Mouse (Mus musculus): ENCODE measurements around the gene Ccr9. TPM values are rescaled to one million over a fixed set of nuclear protein-coding genes. Genes with fewer than 3 reads are reported as not detected.
"Not testable (repeated sequence)": the region's sequence is repeated elsewhere in the genome, so short reads cannot be mapped to it uniquely, and the experiment has no call there.

Ccr9 gene
- polyA plus RNA-seq, 1 experiment, result not detected

GRCm38 (mm10) chr9:123754333-123754732 lies 76.1 kb downstream of the Ccr9 start:
- Histone ChIP-seq H3K4me3 (ENCODE audit: insufficient read depth, low read length) (no peak overlapping the region), H3K27ac (ENCODE audit: insufficient read depth, low read depth, low read length) (no peak overlapping the region), H3K4me1 (ENCODE audit: control insufficient read depth, insufficient read depth, low read length) (no peaks in the 10 kb centered on the region)
- no peak for TF ChIP-seq POLR2A (IDR thresholded peaks at IDR 0.05; ENCODE audit: borderline replicate concordance, low read depth, low read length)
- no peak for TF ChIP-seq CTCF (IDR thresholded peaks at IDR 0.05; ENCODE audit: low read depth, low read length)

GRCm38 (mm10) chr9:123756752-123757151 lies 78.5 kb downstream of the Ccr9 start:
- TF ChIP-seq POLR2A (IDR thresholded peaks at IDR 0.05; ENCODE audit: borderline replicate concordance, low read depth, low read length) (no peak), CTCF (IDR thresholded peaks at IDR 0.05; ENCODE audit: low read depth, low read length) (no peak)
- no peak overlapping the region for H3K27ac ChIP-seq (ENCODE audit: insufficient read depth, low read depth, low read length)

GRCm38 (mm10) chr9:123757326-123757725 lies 79.1 kb downstream of the Ccr9 start:
- peaks cover 2% of the 10 kb centered on the region; the same call in 1 of the 2 replicates for H3K4me1 ChIP-seq (ENCODE audit: control insufficient read depth, insufficient read depth, low read length)
- TF ChIP-seq POLR2A (IDR thresholded peaks at IDR 0.05; ENCODE audit: borderline replicate concordance, low read depth, low read length), result no peak
- TF ChIP-seq CTCF (IDR thresholded peaks at IDR 0.05; ENCODE audit: low read depth, low read length), result no peak
- no peak overlapping the region for H3K27ac ChIP-seq (ENCODE audit: insufficient read depth, low read depth, low read length)
- H3K4me3 ChIP-seq (ENCODE audit: insufficient read depth, low read length), result no peak overlapping the region

More at GRCm38 (mm10) chr9:123756752-123757151, 78.5 kb downstream of the Ccr9 start:
- Histone ChIP-seq H3K4me3 (ENCODE audit: insufficient read depth, low read length) (no peak overlapping the region), H3K4me1 (ENCODE audit: control insufficient read depth, insufficient read depth, low read length) (no peaks in the 10 kb centered on the region)

GRCm38 (mm10) chr9:123758156-123758555 lies 79.9 kb downstream of the Ccr9 start:
- TF ChIP-seq CTCF (IDR thresholded peaks at IDR 0.05; ENCODE audit: low read depth, low read length), result no peak
- no peak for TF ChIP-seq POLR2A (IDR thresholded peaks at IDR 0.05; ENCODE audit: borderline replicate concordance, low read depth, low read length)
- Histone ChIP-seq H3K4me3 (ENCODE audit: insufficient read depth, low read length) (no peak overlapping the region), H3K4me1 (ENCODE audit: control insufficient read depth, insufficient read depth, low read length) (peaks cover 9% of the 10 kb centered on the region), H3K27ac (ENCODE audit: insufficient read depth, low read depth, low read length) (no peak overlapping the region)

- no peak for TF ChIP-seq CTCF (IDR thresholded peaks at IDR 0.05; ENCODE audit: low read depth, low read length)
- TF ChIP-seq POLR2A (IDR thresholded peaks at IDR 0.05; ENCODE audit: borderline replicate concordance, low read depth, low read length), result no peak
- no peak overlapping the region for H3K27ac ChIP-seq (ENCODE audit: insufficient read depth, low read depth, low read length)
- peaks cover 9% of the 10 kb centered on the region for H3K4me1 ChIP-seq (ENCODE audit: control insufficient read depth, insufficient read depth, low read length)
- no peak overlapping the region for H3K4me3 ChIP-seq (ENCODE audit: insufficient read depth, low read length)
Measured at GRCm38 (mm10) chr9:123758645-123759044, 80.4 kb downstream of the Ccr9 start.

GRCm38 (mm10) chr9:123760806-123761205 lies 82.6 kb downstream of the Ccr9 start:
- TF ChIP-seq POLR2A (IDR thresholded peaks at IDR 0.05; ENCODE audit: borderline replicate concordance, low read depth, low read length), result no peak
- no peak for TF ChIP-seq CTCF (IDR thresholded peaks at IDR 0.05; ENCODE audit: low read depth, low read length)
- Histone ChIP-seq H3K4me3 (ENCODE audit: insufficient read depth, low read length) (no peak overlapping the region), H3K27ac (ENCODE audit: insufficient read depth, low read depth, low read length) (no peak overlapping the region), H3K4me1 (ENCODE audit: control insufficient read depth, insufficient read depth, low read length) (peaks cover 9% of the 10 kb centered on the region)

GRCm38 (mm10) chr9:123762886-123763285 lies 84.6 kb downstream of the Ccr9 start:
- no peak overlapping the region for H3K4me3 ChIP-seq (ENCODE audit: insufficient read depth, low read length)
- peaks cover 9% of the 10 kb centered on the region for H3K4me1 ChIP-seq (ENCODE audit: control insufficient read depth, insufficient read depth, low read length)
- H3K27ac ChIP-seq (ENCODE audit: insufficient read depth, low read depth, low read length), result no peak overlapping the region
- TF ChIP-seq POLR2A (IDR thresholded peaks at IDR 0.05; ENCODE audit: borderline replicate concordance, low read depth, low read length), result no peak
- TF ChIP-seq CTCF (IDR thresholded peaks at IDR 0.05; ENCODE audit: low read depth, low read length), result no peak

- Histone ChIP-seq H3K4me1 (ENCODE audit: control insufficient read depth, insufficient read depth, low read length) (peaks cover 14% of the 10 kb centered on the region), H3K27ac (ENCODE audit: insufficient read depth, low read depth, low read length) (no peak overlapping the region)
Measured at GRCm38 (mm10) chr9:123763771-123764170, 85.5 kb downstream of the Ccr9 start.

GRCm38 (mm10) chr9:123766996-123767395 lies 88.8 kb downstream of the Ccr9 start:
- no peak overlapping the region for H3K27ac ChIP-seq (ENCODE audit: insufficient read depth, low read depth, low read length)
- TF ChIP-seq CTCF (IDR thresholded peaks at IDR 0.05; ENCODE audit: low read depth, low read length) (no peak), POLR2A (IDR thresholded peaks at IDR 0.05; ENCODE audit: borderline replicate concordance, low read depth, low read length) (no peak)
- H3K4me1 ChIP-seq (ENCODE audit: control insufficient read depth, insufficient read depth, low read length), result peaks cover 25% of the 10 kb centered on the region
- H3K4me3 ChIP-seq (ENCODE audit: insufficient read depth, low read length), result no peak overlapping the region

More at GRCm38 (mm10) chr9:123763771-123764170, 85.5 kb downstream of the Ccr9 start:
- TF ChIP-seq CTCF (IDR thresholded peaks at IDR 0.05; ENCODE audit: low read depth, low read length) (no peak), POLR2A (IDR thresholded peaks at IDR 0.05; ENCODE audit: borderline replicate concordance, low read depth, low read length) (no peak)
- H3K4me3 ChIP-seq (ENCODE audit: insufficient read depth, low read length), result no peak overlapping the region

GRCm38 (mm10) chr9:123768443-123768842 lies 90.2 kb downstream of the Ccr9 start:
- Histone ChIP-seq H3K27ac (ENCODE audit: insufficient read depth, low read depth, low read length) (no peak overlapping the region), H3K4me1 (ENCODE audit: control insufficient read depth, insufficient read depth, low read length) (peaks cover 16% of the 10 kb centered on the region), H3K4me3 (ENCODE audit: insufficient read depth, low read length) (no peak overlapping the region)
- TF ChIP-seq CTCF (IDR thresholded peaks at IDR 0.05; ENCODE audit: low read depth, low read length), result no peak
- TF ChIP-seq POLR2A (IDR thresholded peaks at IDR 0.05; ENCODE audit: borderline replicate concordance, low read depth, low read length), result no peak

GRCm38 (mm10) chr9:123769532-123769931 lies 91.3 kb downstream of the Ccr9 start:
- H3K4me1 ChIP-seq (ENCODE audit: control insufficient read depth, insufficient read depth, low read length), result peaks cover 16% of the 10 kb centered on the region
- no peak for TF ChIP-seq POLR2A (IDR thresholded peaks at IDR 0.05; ENCODE audit: borderline replicate concordance, low read depth, low read length)
- no peak for TF ChIP-seq CTCF (IDR thresholded peaks at IDR 0.05; ENCODE audit: low read depth, low read length)
- H3K4me3 ChIP-seq (ENCODE audit: insufficient read depth, low read length), result peak overlapping the region; percentile 35
- peak overlapping the region; percentile 87 for H3K27ac ChIP-seq (ENCODE audit: insufficient read depth, low read depth, low read length)

- not testable (repeated sequence) for H3K4me3 ChIP-seq (ENCODE audit: insufficient read depth, low read length); H3K27ac ChIP-seq (ENCODE audit: insufficient read depth, low read depth, low read length)
- H3K4me1 ChIP-seq (ENCODE audit: control insufficient read depth, insufficient read depth, low read length), result peaks cover 15% of the 10 kb centered on the region
Measured at GRCm38 (mm10) chr9:123773299-123773698, 95.1 kb downstream of the Ccr9 start.

All from bone marrow macrophage, adult 2 months (primary cell).